Mouse (Mus musculus): Measurements from ENCODE around the gene Pikfyve. TPM values are rescaled to one million over a fixed set of nuclear protein-coding genes. Genes with fewer than 3 reads are reported as not detected.

The Pikfyve gene
- total RNA-seq, 2 experiments from 2014 or later, result 41.9 to 44.0 TPM

DNA sequence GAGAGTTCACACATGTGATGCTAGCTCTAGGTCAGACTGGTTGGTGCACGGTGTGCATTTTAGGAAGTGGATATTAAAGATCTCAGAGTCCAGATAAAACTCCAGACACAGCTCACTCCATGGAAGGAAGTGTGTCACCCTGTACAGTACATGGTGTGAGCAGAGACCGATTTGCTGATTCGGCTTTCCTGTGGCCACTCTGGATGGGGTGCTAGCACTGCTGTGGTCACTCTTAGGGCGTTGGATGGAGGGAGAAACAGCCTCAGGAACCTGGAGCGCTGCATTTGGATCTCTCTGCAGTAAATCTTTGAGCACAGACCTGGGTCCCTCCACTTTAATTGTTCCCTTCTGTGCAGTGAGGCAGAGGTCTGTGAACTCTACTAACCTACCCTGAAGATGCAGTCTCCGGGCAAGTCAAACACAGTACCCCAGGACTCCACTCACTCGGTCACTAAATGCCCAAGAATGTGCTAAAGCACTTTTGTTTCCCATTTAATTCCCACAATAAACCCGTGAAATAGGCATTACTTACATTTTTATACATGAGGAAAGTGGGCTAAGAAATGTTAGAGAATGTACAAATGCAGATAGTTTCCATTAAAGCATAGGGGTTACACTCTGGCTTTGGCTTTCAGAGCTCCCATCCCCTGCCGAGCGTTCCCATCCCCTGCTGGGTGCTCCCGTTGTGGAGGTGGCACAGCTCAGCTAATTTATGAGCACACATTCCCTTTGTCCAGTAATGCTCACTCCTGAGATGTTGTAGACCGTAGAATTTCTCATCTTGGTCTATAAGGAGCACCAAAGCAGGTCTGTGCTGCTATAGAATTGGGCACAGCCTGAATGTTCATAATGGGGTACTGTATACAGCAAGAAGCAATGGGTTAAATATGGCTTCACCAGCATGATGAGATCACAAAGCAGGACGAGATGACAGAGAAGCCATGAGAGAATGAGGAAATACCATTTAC is 127.9 kb downstream of the Pikfyve start:
- no peak for DNase-seq

DNA sequence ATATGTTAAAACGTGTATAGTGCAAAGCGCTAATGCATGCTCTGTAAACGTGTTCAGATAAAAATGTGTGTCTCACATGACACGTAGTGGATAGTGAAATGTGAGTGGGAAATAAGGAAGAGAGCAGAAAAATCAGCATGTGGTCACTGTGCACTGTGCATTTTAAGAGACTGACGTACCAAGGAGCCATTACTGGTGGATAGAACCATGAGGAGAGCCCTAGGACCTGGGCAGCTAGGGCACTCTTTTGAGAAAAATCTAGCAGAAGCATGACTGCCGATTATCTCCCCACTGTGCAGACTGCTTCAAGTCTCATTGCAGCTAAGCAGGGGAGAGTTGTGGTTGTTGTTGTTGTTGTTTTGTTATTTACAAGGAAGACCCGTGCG is 128.5 kb downstream of the Pikfyve start:
- no peak for DNase-seq

Other genes starting within 250 kb of the Pikfyve start
- gene Plekhm3, start 229.9 kb upstream of the Pikfyve start, total RNA-seq (2021), result 10 to 100 TPM; 30.7 to 35.0 TPM
- gene Akr1cl, start 153.9 kb upstream of the Pikfyve start, total RNA-seq (2021), result not detected
- gene Cryge, start 135.5 kb upstream of the Pikfyve start, total RNA-seq (2021), result not detected
- not detected for gene Crygd, start 123.2 kb upstream of the Pikfyve start, total RNA-seq (2021)
- not detected for gene Crygc, start 113.0 kb upstream of the Pikfyve start, total RNA-seq (2021)
- not detected for gene Crygb, start 104.4 kb upstream of the Pikfyve start, total RNA-seq (2021)
- 1 to 10 TPM; 1.1 to 1.8 TPM for gene Cryga, start 83.3 kb upstream of the Pikfyve start, total RNA-seq (2021)
- not detected for gene Gm28845, start 67.1 kb upstream of the Pikfyve start, total RNA-seq (2021)
- 1 to 10 TPM; 7.9 to 9.9 TPM for gene D630023F18Rik, start 63.5 kb upstream of the Pikfyve start, total RNA-seq (2021)
- gene Idh1, start 183 bp upstream of the Pikfyve start, total RNA-seq (2021), result 10 to 100 TPM; 45.6 to 48.5 TPM
- gene Pth2r, start 95.4 kb downstream of the Pikfyve start, total RNA-seq (2021), result under 1 TPM; 0.17 to 0.30 TPM

Measured in layer of hippocampus, postnatal 36 days (tissue).